Mouse (Mus musculus) hindbrain, embryonic 10.5 days (tissue): ENCODE measurements around the gene Smarcb1. TPM values are rescaled to one million over a fixed set of nuclear protein-coding genes. Genes with fewer than 3 reads are reported as not detected.

ENCODE experiments used
- DNase-seq: peaks from one replicate; pipeline ENCODE4 v3.0.0-alpha.2; 2017; ENCODE audit warnings: low spot score
- H3K27ac ChIP-seq: fragments of 300-500 bp; sonication (generic); 2 replicates; pipeline ENCODE4 v1.5.1; 2016; ENCODE audit warnings: mild to moderate bottlenecking, moderate library complexity
- H3K27me3 ChIP-seq: fragments of 300-500 bp; sonication (generic); 2 replicates; pipeline ENCODE4 v1.6.1; 2016; ENCODE audit warnings: mild to moderate bottlenecking; ENCODE audit not compliant: poor library complexity, insufficient read depth, severe bottlenecking
- H3K36me3 ChIP-seq: fragments of 300-500 bp; sonication (generic); 2 replicates; pipeline ENCODE4 v1.6.1; 2016; ENCODE audit warnings: mild to moderate bottlenecking, moderate library complexity
- H3K4me1 ChIP-seq: fragments of 300-500 bp; sonication (generic); replicated peaks from 2 replicates; pipeline ENCODE4 v1.6.1; 2016; ENCODE audit warnings: mild to moderate bottlenecking
- H3K4me3 ChIP-seq: fragments of 300-500 bp; sonication (generic); 2 replicates; pipeline ENCODE4 v1.5.1; 2016; ENCODE audit warnings: mild to moderate bottlenecking, moderate library complexity
- H3K9me3 ChIP-seq: fragments of 300-500 bp; sonication (generic); 2 replicates; pipeline ENCODE4 v1.6.1; 2016; ENCODE audit warnings: mild to moderate bottlenecking, moderate library complexity
- WGBS: fragments of 180-500 bp; shearing (Covaris S2); methylation state at CpG from one replicate; pipeline ENCODE4 v1.1.7; 2016; 5-methylcytosine and 5-hydroxymethylcytosine counted together
- polyA plus RNA-seq: library from polyadenylated mRNA; unstranded; fragments of >200 nt; fragmentation: Nextera tagmentation; extraction: Ambion mirVana; gene quantifications from 2 replicates; pipeline ENCODE4 v1.2.1, GENCODE M21; 2016

Gene Smarcb1
- polyA plus RNA-seq, 1 experiment from 2014 or later = 332 TPM

- H3K27me3 ChIP-seq = peaks cover 10% of the 10 kb centered on the region; the same call in 1 of the 2 replicates
- no peak for DNase-seq
- H3K4me3 ChIP-seq = no peak overlapping the region
- peaks cover 31% of the 10 kb centered on the region for H3K4me1 ChIP-seq
- no peak overlapping the region for H3K27ac ChIP-seq
- H3K9me3 ChIP-seq = no peaks in the 10 kb centered on the region
- WGBS = 69% methylated on average over 2 of the region's 2 CpGs
- peaks cover 49% of the 10 kb centered on the region for H3K36me3 ChIP-seq
These were observed 2.9 kb upstream of the Smarcb1 start for GRCm38 (mm10) chr10:75924324-75924723.

GRCm38 (mm10) chr10:75921726-75922560 is 526 bp upstream of the Smarcb1 start:
- WGBS = 7% methylated on average over 22 of the region's 22 CpGs
- DNase-seq = no peak
- Histone ChIP-seq H3K27ac (peak overlapping the region; percentile 98), H3K9me3 (no peaks in the 10 kb centered on the region), H3K27me3 (0 out of 2 replicates have a peak, but pooled peaks cover 5% of the 10 kb centered on the region), H3K36me3 (peaks cover 61% of the 10 kb centered on the region), H3K4me3 (peak overlapping the region; percentile 83), H3K4me1 (peaks cover 49% of the 10 kb centered on the region)

GRCm38 (mm10) chr10:75919026-75919425 is 2.4 kb downstream of the Smarcb1 start:
- WGBS = 87% methylated on average over 5 of the region's 5 CpGs
- Histone ChIP-seq H3K9me3 (no peaks in the 10 kb centered on the region), H3K27ac (peak overlapping the region; percentile 29; the same call in 1 of the 2 replicates), H3K36me3 (peaks cover 65% of the 10 kb centered on the region), H3K27me3 (no peaks in the 10 kb centered on the region), H3K4me3 (0 out of 2 replicates have a peak overlapping the region, but pooled peaks have one; percentile 20), H3K4me1 (peaks cover 49% of the 10 kb centered on the region)
- DNase-seq = no peak

GRCm38 (mm10) chr10:75916840-75917239 is 4.6 kb downstream of the Smarcb1 start:
- Histone ChIP-seq H3K27ac (no peak overlapping the region), H3K36me3 (peaks cover 78% of the 10 kb centered on the region), H3K9me3 (no peaks in the 10 kb centered on the region), H3K27me3 (no peaks in the 10 kb centered on the region), H3K4me1 (peaks cover 34% of the 10 kb centered on the region), H3K4me3 (no peak overlapping the region)
- no peak for DNase-seq
- WGBS = 82% methylated on average over 8 of the region's 8 CpGs

- H3K27ac ChIP-seq = no peak overlapping the region
- H3K4me1 ChIP-seq = peaks cover 30% of the 10 kb centered on the region
- 93% methylated on average over 7 of the region's 7 CpGs for WGBS
- no peak overlapping the region for H3K4me3 ChIP-seq
- H3K36me3 ChIP-seq = peaks cover 91% of the 10 kb centered on the region
- no peaks in the 10 kb centered on the region for H3K27me3 ChIP-seq
- H3K9me3 ChIP-seq = no peaks in the 10 kb centered on the region
- no peak for DNase-seq
These were observed 5.9 kb downstream of the Smarcb1 start for GRCm38 (mm10) chr10:75915557-75915956.

GRCm38 (mm10) chr10:75913013-75913589 is 8.3 kb downstream of the Smarcb1 start:
- DNase-seq = no peak
- WGBS = 71% methylated on average over 6 of the region's 6 CpGs
- H3K27me3 ChIP-seq = no peaks in the 10 kb centered on the region
- no peaks in the 10 kb centered on the region for H3K9me3 ChIP-seq
- H3K36me3 ChIP-seq = peaks cover 98% of the 10 kb centered on the region
- H3K4me1 ChIP-seq = peaks cover 5% of the 10 kb centered on the region
- H3K4me3 ChIP-seq = no peak overlapping the region
- H3K27ac ChIP-seq = no peak overlapping the region

GRCm38 (mm10) chr10:75910698-75911097 is 10.7 kb downstream of the Smarcb1 start:
- Histone ChIP-seq H3K4me1 (no peaks in the 10 kb centered on the region), H3K36me3 (peaks cover 98% of the 10 kb centered on the region), H3K4me3 (no peak overlapping the region), H3K27me3 (no peaks in the 10 kb centered on the region), H3K9me3 (no peaks in the 10 kb centered on the region), H3K27ac (no peak overlapping the region)
- 96% methylated on average over 2 of the region's 2 CpGs for WGBS
- DNase-seq = no peak

GRCm38 (mm10) chr10:75906882-75907281 is 14.5 kb downstream of the Smarcb1 start:
- Histone ChIP-seq H3K4me1 (no peaks in the 10 kb centered on the region), H3K27ac (no peak overlapping the region), H3K9me3 (no peaks in the 10 kb centered on the region), H3K4me3 (no peak overlapping the region), H3K36me3 (peaks cover 99% of the 10 kb centered on the region), H3K27me3 (no peaks in the 10 kb centered on the region)
- WGBS = 95% methylated on average over 4 of the region's 4 CpGs
- no peak for DNase-seq

GRCm38 (mm10) chr10:75904391-75904790 is 17.0 kb downstream of the Smarcb1 start:
- Histone ChIP-seq H3K27me3 (no peaks in the 10 kb centered on the region), H3K9me3 (no peaks in the 10 kb centered on the region), H3K4me3 (no peak overlapping the region), H3K27ac (no peak overlapping the region), H3K36me3 (peaks cover 99% of the 10 kb centered on the region), H3K4me1 (no peaks in the 10 kb centered on the region)
- 91% methylated on average over 5 of the region's 5 CpGs for WGBS
- DNase-seq = no peak

GRCm38 (mm10) chr10:75898846-75899245 is 22.6 kb downstream of the Smarcb1 start:
- Histone ChIP-seq H3K4me3 (no peak overlapping the region), H3K36me3 (peaks cover 100% of the 10 kb centered on the region), H3K9me3 (no peaks in the 10 kb centered on the region), H3K4me1 (peaks cover 17% of the 10 kb centered on the region), H3K27ac (no peak overlapping the region), H3K27me3 (no peaks in the 10 kb centered on the region)
- WGBS = 84% methylated on average over 3 of the region's 3 CpGs
- DNase-seq = no peak

GRCm38 (mm10) chr10:75898039-75898564 is 23.3 kb downstream of the Smarcb1 start:
- no peak for DNase-seq
- no peak overlapping the region for H3K4me3 ChIP-seq
- 84% methylated on average over 6 of the region's 6 CpGs for WGBS
- no peaks in the 10 kb centered on the region for H3K9me3 ChIP-seq
- H3K27me3 ChIP-seq = no peaks in the 10 kb centered on the region
- peaks cover 98% of the 10 kb centered on the region for H3K36me3 ChIP-seq
- peaks cover 24% of the 10 kb centered on the region for H3K4me1 ChIP-seq
- H3K27ac ChIP-seq = no peak overlapping the region

GRCm38 (mm10) chr10:75897373-75897772 is 24.0 kb downstream of the Smarcb1 start:
- Histone ChIP-seq H3K4me3 (no peak overlapping the region), H3K27ac (no peak overlapping the region), H3K9me3 (no peaks in the 10 kb centered on the region), H3K27me3 (no peaks in the 10 kb centered on the region), H3K4me1 (peaks cover 31% of the 10 kb centered on the region), H3K36me3 (peaks cover 91% of the 10 kb centered on the region)
- peak; percentile 72 for DNase-seq
- 49% methylated on average over 6 of the region's 6 CpGs for WGBS

GRCm38 (mm10) chr10:75896208-75896607 is 25.2 kb downstream of the Smarcb1 start:
- H3K27me3 ChIP-seq = no peaks in the 10 kb centered on the region
- WGBS = 98% methylated on average over 1 of the region's 1 CpGs
- DNase-seq = no peak
- peaks cover 79% of the 10 kb centered on the region for H3K36me3 ChIP-seq
- no peak overlapping the region for H3K27ac ChIP-seq
- H3K4me3 ChIP-seq = no peak overlapping the region
- no peaks in the 10 kb centered on the region for H3K9me3 ChIP-seq
- peaks cover 31% of the 10 kb centered on the region for H3K4me1 ChIP-seq
